Mouse (Mus musculus) neural tube, embryonic 13.5 days (tissue): ENCODE data around the gene Tmc4. TPM values are rescaled to one million over a fixed set of nuclear protein-coding genes. Genes with fewer than 3 reads are reported as not detected.
A peak's percentile ranks its signal among the peaks of the same experiment; 100 is the strongest.

ENCODE experiments used
- ATAC-seq: fragments of 200-750 bp; cut with Nextera tagmentation; 2 replicates; pipeline ENCODE4 v1.8.0; 2017; ENCODE audit warnings: low read depth, mild to moderate bottlenecking, moderate TSS enrichment, moderate library complexity
- H3K27ac ChIP-seq: fragments of 300-500 bp; sonication (generic); replicated peaks from 2 replicates; pipeline ENCODE4 v1.5.1; 2015; ENCODE audit warnings: moderate library complexity, mild to moderate bottlenecking, inconsistent platforms
- H3K27me3 ChIP-seq: fragments of 300-500 bp; sonication (generic); 2 replicates; pipeline ENCODE4 v1.6.1; 2015; ENCODE audit warnings: mild to moderate bottlenecking, inconsistent platforms
- H3K36me3 ChIP-seq: fragments of 300-500 bp; sonication (generic); 2 replicates; pipeline ENCODE4 v1.6.1; 2015; ENCODE audit warnings: mild to moderate bottlenecking, inconsistent platforms
- H3K4me1 ChIP-seq: fragments of 300-500 bp; sonication (generic); replicated peaks from 2 replicates; pipeline ENCODE4 v1.6.1; 2015; ENCODE audit warnings: inconsistent platforms
- H3K4me2 ChIP-seq: fragments of 300-500 bp; sonication (generic); 2 replicates; pipeline ENCODE4 v1.6.1; 2015; ENCODE audit warnings: inconsistent platforms, mild to moderate bottlenecking, moderate library complexity
- H3K4me3 ChIP-seq: fragments of 300-500 bp; sonication (generic); 2 replicates; pipeline ENCODE4 v1.5.1; 2015; ENCODE audit warnings: mild to moderate bottlenecking, inconsistent platforms
- H3K9ac ChIP-seq: fragments of 300-500 bp; sonication (generic); 2 replicates; pipeline ENCODE4 v1.6.1; 2015; ENCODE audit warnings: moderate library complexity, mild to moderate bottlenecking, inconsistent platforms
- H3K9me3 ChIP-seq: fragments of 300-500 bp; sonication (generic); 2 replicates; pipeline ENCODE4 v1.6.1; 2016; ENCODE audit warnings: inconsistent platforms
- WGBS: fragments of 180-500 bp; shearing (Covaris S2); methylation state at CpG from one replicate; pipeline ENCODE4 v1.1.7; 2015; 5-methylcytosine and 5-hydroxymethylcytosine counted together
- polyA plus RNA-seq: library from polyadenylated mRNA; unstranded; fragments of >200 nt; fragmentation: Nextera tagmentation; extraction: Ambion mirVana; gene quantifications from 2 replicates; pipeline ENCODE4 v1.2.1, GENCODE M21; 2015

Tmc4 gene
- polyA plus RNA-seq, 1 experiment from 2014 or later = 4.4 TPM

GRCm38 (mm10) chr7:3685400-3686187 lies 8.2 kb upstream of the Tmc4 start:
- Histone ChIP-seq H3K4me2 (no peak overlapping the region), H3K4me1 (peaks cover 24% of the 10 kb centered on the region), H3K4me3 (no peak overlapping the region), H3K36me3 (peaks cover 47% of the 10 kb centered on the region), H3K27me3 (no peaks in the 10 kb centered on the region), H3K9me3 (no peaks in the 10 kb centered on the region), H3K9ac (peak overlapping the region; percentile 34; the same call in 1 of the 2 replicates), H3K27ac (no peak overlapping the region)
- 77% methylated on average over 31 of the region's 31 CpGs for WGBS
- ATAC-seq = no peak

- Histone ChIP-seq H3K4me3 (no peak overlapping the region), H3K4me1 (peaks cover 24% of the 10 kb centered on the region), H3K27ac (peak overlapping the region; percentile 76), H3K9me3 (no peaks in the 10 kb centered on the region), H3K9ac (peak overlapping the region; percentile 43; the same call in 1 of the 2 replicates), H3K36me3 (peaks cover 48% of the 10 kb centered on the region), H3K4me2 (no peak overlapping the region), H3K27me3 (no peaks in the 10 kb centered on the region)
- 67% methylated on average over 8 of the region's 8 CpGs for WGBS
- ATAC-seq = peak; percentile 34; the same call in 1 of the 2 replicates
These were observed 7.3 kb upstream of the Tmc4 start for GRCm38 (mm10) chr7:3684698-3685097.

- Histone ChIP-seq H3K4me3 (no peak overlapping the region), H3K9ac (peak overlapping the region; percentile 43; the same call in 1 of the 2 replicates), H3K9me3 (no peaks in the 10 kb centered on the region), H3K36me3 (peaks cover 53% of the 10 kb centered on the region), H3K27me3 (no peaks in the 10 kb centered on the region), H3K27ac (peak overlapping the region; percentile 76), H3K4me2 (no peak overlapping the region), H3K4me1 (peaks cover 24% of the 10 kb centered on the region)
- 62% methylated on average over 10 of the region's 10 CpGs for WGBS
- ATAC-seq = peak; percentile 51
These were observed 6.7 kb upstream of the Tmc4 start for GRCm38 (mm10) chr7:3683908-3684550.

- no peak overlapping the region for H3K4me2 ChIP-seq
- no peak overlapping the region for H3K9ac ChIP-seq
- no peaks in the 10 kb centered on the region for H3K9me3 ChIP-seq
- H3K27ac ChIP-seq = no peak overlapping the region
- WGBS = 88% methylated on average over 12 of the region's 12 CpGs
- H3K27me3 ChIP-seq = no peaks in the 10 kb centered on the region
- peaks cover 29% of the 10 kb centered on the region for H3K36me3 ChIP-seq
- ATAC-seq = no peak
- H3K4me1 ChIP-seq = no peaks in the 10 kb centered on the region
- no peak overlapping the region for H3K4me3 ChIP-seq
These were observed 982 bp downstream of the Tmc4 start for GRCm38 (mm10) chr7:3676371-3676770.

GRCm38 (mm10) chr7:3675228-3675548 lies 2.2 kb downstream of the Tmc4 start:
- Histone ChIP-seq H3K4me3 (no peak overlapping the region), H3K4me1 (no peaks in the 10 kb centered on the region), H3K27ac (no peak overlapping the region), H3K4me2 (no peak overlapping the region), H3K27me3 (no peaks in the 10 kb centered on the region), H3K9me3 (no peaks in the 10 kb centered on the region), H3K36me3 (peaks cover 20% of the 10 kb centered on the region), H3K9ac (no peak overlapping the region)
- 77% methylated on average over 3 of the region's 3 CpGs for WGBS
- ATAC-seq = no peak; the same call in 1 of the 2 replicates

GRCm38 (mm10) chr7:3674507-3675227 lies 2.7 kb downstream of the Tmc4 start:
- H3K9me3 ChIP-seq = no peaks in the 10 kb centered on the region
- H3K27me3 ChIP-seq = no peaks in the 10 kb centered on the region
- H3K36me3 ChIP-seq = peaks cover 18% of the 10 kb centered on the region
- no peak overlapping the region for H3K4me3 ChIP-seq
- H3K9ac ChIP-seq = no peak overlapping the region
- ATAC-seq = peak; percentile 89
- H3K4me2 ChIP-seq = no peak overlapping the region
- no peaks in the 10 kb centered on the region for H3K4me1 ChIP-seq
- WGBS = 69% methylated on average over 10 of the region's 10 CpGs
- no peak overlapping the region for H3K27ac ChIP-seq

- Histone ChIP-seq H3K4me3 (no peak overlapping the region), H3K4me2 (0 out of 2 replicates have a peak overlapping the region, but pooled peaks have one; percentile 4), H3K9me3 (no peaks in the 10 kb centered on the region), H3K36me3 (peaks cover 11% of the 10 kb centered on the region), H3K27me3 (no peaks in the 10 kb centered on the region), H3K4me1 (peaks cover 22% of the 10 kb centered on the region), H3K27ac (no peak overlapping the region), H3K9ac (no peak overlapping the region)
- 21% methylated on average over 14 of the region's 14 CpGs for WGBS
- ATAC-seq = no peak
These were observed 10.4 kb downstream of the Tmc4 start for GRCm38 (mm10) chr7:3666921-3667391.

- Histone ChIP-seq H3K27ac (peak within 1 kb of the TSS; percentile 80), H3K27me3 (no peaks in the 10 kb centered on the region), H3K4me2 (peak within 1 kb of the TSS; percentile 78), H3K36me3 (peaks cover 25% of the 10 kb centered on the region), H3K9me3 (no peaks in the 10 kb centered on the region), H3K4me3 (peak within 1 kb of the TSS; percentile 62), H3K4me1 (peaks cover 22% of the 10 kb centered on the region), H3K9ac (peak within 1 kb of the TSS; percentile 79)
- ATAC-seq = peak; percentile 99
- 4% methylated on average over 45 of the region's 45 CpGs for WGBS
These were observed 11.9 kb downstream of the Tmc4 start, which contains the start of gene Leng1 for GRCm38 (mm10) chr7:3665215-3666114. Gene Leng1, minus strand, starts transcription at chr7:3665840.

GRCm38 (mm10) chr7:3664524-3665214 lies 12.7 kb downstream of the Tmc4 start:
- Histone ChIP-seq H3K36me3 (peaks cover 33% of the 10 kb centered on the region), H3K27ac (peak overlapping the region; percentile 79), H3K9ac (peak overlapping the region; percentile 79), H3K4me2 (peak overlapping the region; percentile 78), H3K4me1 (peaks cover 22% of the 10 kb centered on the region), H3K4me3 (peak overlapping the region; percentile 62), H3K9me3 (no peaks in the 10 kb centered on the region), H3K27me3 (no peaks in the 10 kb centered on the region)
- peak; percentile 28 for ATAC-seq
- WGBS = 33% methylated on average over 15 of the region's 15 CpGs

GRCm38 (mm10) chr7:3658578-3658977 lies 18.8 kb downstream of the Tmc4 start:
- Histone ChIP-seq H3K4me1 (peaks cover 4% of the 10 kb centered on the region), H3K36me3 (peaks cover 93% of the 10 kb centered on the region), H3K27ac (no peak overlapping the region), H3K9me3 (no peaks in the 10 kb centered on the region), H3K27me3 (no peaks in the 10 kb centered on the region), H3K4me3 (no peak overlapping the region), H3K4me2 (no peak overlapping the region), H3K9ac (no peak overlapping the region)
- 97% methylated on average over 14 of the region's 14 CpGs for WGBS
- no peak for ATAC-seq

GRCm38 (mm10) chr7:3656966-3657365 lies 20.4 kb downstream of the Tmc4 start:
- Histone ChIP-seq H3K4me2 (no peak overlapping the region), H3K9ac (no peak overlapping the region), H3K4me3 (no peak overlapping the region), H3K9me3 (no peaks in the 10 kb centered on the region), H3K4me1 (no peaks in the 10 kb centered on the region), H3K27ac (no peak overlapping the region), H3K27me3 (no peaks in the 10 kb centered on the region), H3K36me3 (peaks cover 98% of the 10 kb centered on the region)
- 93% methylated on average over 4 of the region's 4 CpGs for WGBS
- ATAC-seq = no peak
